Mouse (Mus musculus) adipose tissue, adult 10 weeks (tissue): ENCODE results near the gene Olfr1275. TPM values are rescaled to one million over a fixed set of nuclear protein-coding genes. Genes with fewer than 3 reads are reported as not detected.

ENCODE experiments used
- polyA plus RNA-seq: library from polyadenylated mRNA; stranded (reverse); fragments of 350-450 nt; fragmentation: Illumina TruSeq; extraction: RNeasy Lipid Tissue Mini Kit (QIAGEN cat#74804); gene quantifications from one replicate; pipeline ENCODE4 v1.2.3, GENCODE M21; 2014; ENCODE audit warnings: low read depth, low replicate concordance

Gene Olfr1275
- not detected for polyA plus RNA-seq

DNA sequence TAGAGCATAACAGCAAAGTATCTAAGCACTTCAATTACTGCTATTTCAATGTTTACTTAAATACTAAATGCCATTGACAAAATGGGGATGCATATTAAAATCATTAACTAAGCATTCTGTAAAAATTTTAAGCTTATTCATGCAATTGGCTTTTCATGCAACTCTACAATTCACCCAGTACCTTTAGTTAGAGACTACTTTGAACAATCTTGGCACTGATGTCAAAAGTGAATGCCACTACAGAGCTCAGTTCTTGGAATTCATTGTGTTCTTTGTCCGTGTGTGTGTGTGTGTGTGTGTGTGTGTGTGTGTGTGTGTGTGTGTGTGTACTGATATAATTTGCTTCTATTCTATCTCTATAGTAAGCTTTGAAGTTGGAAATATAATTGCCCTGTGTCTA is at the start of gene Olfr1275:
Gene Olfr1275 (minus strand): TSS at position 101 of the 400 bp plus-strand sequence.

DNA sequence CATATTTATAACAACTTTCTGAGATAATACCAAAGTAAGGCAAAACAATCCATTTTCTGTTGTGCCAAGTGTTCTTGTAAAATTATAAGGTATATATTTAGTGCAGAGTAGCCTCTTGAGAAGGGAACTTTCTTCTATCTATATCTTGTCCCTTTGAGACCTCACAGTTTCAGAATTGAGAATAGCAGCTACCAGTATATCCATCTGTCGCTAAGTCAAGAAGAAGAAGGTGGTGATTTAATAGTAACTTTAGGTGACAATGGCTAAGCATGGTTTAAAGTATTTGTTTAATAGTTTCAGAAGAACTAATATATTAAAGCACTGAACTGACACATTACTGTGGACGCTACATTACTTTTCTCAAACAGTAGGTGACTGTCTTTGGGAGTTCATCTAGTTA is 38.9 kb upstream of the Olfr1275 start, which contains the start of gene Olfr1277:
Gene Olfr1277 (minus strand): TSS at position 101 of the 400 bp plus-strand sequence.

DNA sequence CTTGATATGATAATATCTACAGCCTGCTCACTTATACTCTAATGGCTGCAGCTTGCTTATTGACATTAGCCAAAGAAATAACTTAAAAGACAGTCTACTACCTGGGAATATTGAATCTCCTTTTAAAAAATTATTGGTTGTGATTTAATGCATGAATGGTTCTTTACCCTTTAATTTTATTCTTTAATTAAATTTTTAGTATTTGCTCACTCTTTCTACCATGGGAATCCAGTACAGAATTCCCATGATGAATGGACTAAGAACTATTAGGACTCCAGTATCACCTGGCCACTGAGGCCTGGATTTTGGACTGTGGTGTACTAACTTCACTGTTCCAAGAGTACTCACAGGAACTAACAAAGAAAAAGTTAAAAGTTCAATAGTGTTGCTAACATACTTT is 19.1 kb upstream of the Olfr1275 start, which contains the start of gene Olfr1276:
Gene Olfr1276 (plus strand): TSS at position 301 of the 400 bp plus-strand sequence.

DNA sequence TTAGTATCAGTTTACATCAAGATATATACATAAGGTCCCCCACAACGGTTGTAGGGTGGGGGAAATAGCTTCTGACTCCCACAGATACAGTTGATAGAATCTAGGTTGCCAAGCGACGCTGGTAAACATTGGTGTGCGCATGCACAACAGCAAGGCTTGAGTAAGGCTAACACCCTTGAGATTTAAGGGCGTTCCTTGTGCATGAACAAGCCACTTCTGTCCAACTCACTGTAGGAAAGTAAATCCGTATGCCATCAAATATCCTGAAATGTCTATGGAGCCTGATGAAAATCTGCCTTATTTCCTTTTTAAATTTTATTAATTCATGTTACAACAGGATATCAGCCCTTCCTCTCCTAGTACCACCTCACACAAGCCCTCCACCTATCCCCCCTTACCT is 5.6 kb downstream of the Olfr1275 start, which contains the start of gene 4930430A15Rik:
Gene 4930430A15Rik (minus strand): TSS at position 101 of the 400 bp plus-strand sequence.

Other genes with a start within 250 kb of the Olfr1275 start
- 1.8 TPM for gene Gm13941, start 129.3 kb downstream of the Olfr1275 start, polyA plus RNA-seq
- not detected for gene Gm15130, start 82.3 kb downstream of the Olfr1275 start, polyA plus RNA-seq
- 1.2 TPM for gene 4930430A15Rik, start 5.7 kb downstream of the Olfr1275 start, polyA plus RNA-seq
- not detected for gene Olfr1276, start 19.2 kb upstream of the Olfr1275 start, polyA plus RNA-seq
- not detected for gene Olfr1277, start 38.8 kb upstream of the Olfr1275 start, polyA plus RNA-seq
- not detected for gene Olfr1278, start 54.9 kb upstream of the Olfr1275 start, polyA plus RNA-seq
- gene Olfr1279, start 65.3 kb upstream of the Olfr1275 start, polyA plus RNA-seq, result not detected
- not detected for gene Olfr1280, start 78.7 kb upstream of the Olfr1275 start, polyA plus RNA-seq
- not detected for gene Olfr1281, start 91.2 kb upstream of the Olfr1275 start, polyA plus RNA-seq
- not detected for gene Olfr1282, start 100.8 kb upstream of the Olfr1275 start, polyA plus RNA-seq
- gene Olfr1283, start 131.5 kb upstream of the Olfr1275 start, polyA plus RNA-seq, result not detected
- gene Olfr1284, start 140.2 kb upstream of the Olfr1275 start, polyA plus RNA-seq, result not detected
- gene Olfr1286, start 187.8 kb upstream of the Olfr1275 start, polyA plus RNA-seq, result not detected
- not detected for gene Olfr1287, start 213.9 kb upstream of the Olfr1275 start, polyA plus RNA-seq
- not detected for gene Olfr1288, start 238.8 kb upstream of the Olfr1275 start, polyA plus RNA-seq
- gene Olfr1289, start 245.5 kb upstream of the Olfr1275 start, polyA plus RNA-seq, result not detected